Mouse (Mus musculus) liver, adult 2 months (tissue): ENCODE data around the gene Nav2.

Experiments used
- CTCF ChIP-seq: fragments of 200-500 bp; IDR thresholded peaks from 2 replicates; pipeline ENCODE4 v1.5.1; 2011; ENCODE audit warnings: low read depth, low read length, control low read depth
- POLR2A ChIP-seq: fragments of 200-500 bp; IDR thresholded peaks from 2 replicates; pipeline ENCODE4 v1.6.1; 2011; ENCODE audit warnings: low read length, control low read depth; ENCODE audit not compliant: insufficient read depth; ENCODE audit errors: extremely low read depth

DNA sequence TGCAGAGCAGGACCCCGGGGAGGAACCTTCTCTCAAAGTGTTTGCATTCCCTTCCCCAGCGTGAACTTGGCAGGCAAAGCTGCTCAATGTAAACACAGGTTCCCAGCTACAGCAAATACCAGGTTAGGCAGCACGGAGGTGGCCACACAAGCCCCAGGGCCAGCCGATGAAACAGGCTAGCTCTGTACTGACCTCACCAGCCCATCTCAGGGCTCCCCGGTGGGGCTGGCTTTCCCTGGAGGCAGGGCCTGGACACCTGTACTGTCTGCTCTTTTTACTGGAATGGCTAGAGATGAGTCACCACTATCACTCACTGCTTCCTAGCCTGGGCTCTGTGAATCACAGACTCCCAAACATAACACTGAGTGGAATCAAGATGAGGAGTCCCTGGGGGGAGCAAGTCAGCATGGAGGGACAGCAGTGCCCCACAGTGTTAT, 287.2 kb downstream of the Nav2 start:
- TF ChIP-seq POLR2A (no peak), CTCF (no peak)
